Mouse (Mus musculus): ENCODE measurements around the gene Zbtb48. TPM values are rescaled to one million over a fixed set of nuclear protein-coding genes. Genes with fewer than 3 reads are reported as not detected.

Gene Zbtb48
- polyA plus RNA-seq, 1 experiment from 2014 or later: 14.5 TPM

DNA sequence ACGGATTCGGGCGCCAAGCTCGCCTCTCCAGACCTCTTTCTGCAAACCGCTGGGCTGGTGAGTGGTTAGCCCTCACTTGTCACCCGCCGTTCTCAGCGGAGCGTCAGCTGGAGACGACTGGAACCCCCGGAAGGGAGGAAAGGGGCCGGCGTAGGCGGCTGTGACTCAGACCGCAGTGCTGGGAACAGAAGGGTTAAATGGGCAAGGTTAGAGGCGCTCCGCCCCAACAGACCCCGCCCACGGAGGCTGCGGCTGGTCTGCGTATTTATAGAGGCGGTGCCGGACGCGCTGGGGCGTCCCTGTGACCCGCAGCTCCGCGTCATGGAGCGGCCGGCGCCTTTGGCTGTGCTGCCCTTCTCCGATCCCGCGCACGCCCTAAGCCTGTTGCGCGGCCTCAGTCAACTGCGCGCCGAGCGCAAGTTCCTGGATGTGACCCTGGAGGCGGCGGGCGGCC lies 18.8 kb downstream of the Zbtb48 start, which contains the start of gene Klhl21:
TSS of gene Klhl21 (plus strand) at position 182 of the 454 bp plus-strand sequence.
- peak within 1 kb of the TSS; percentile 93 for H3K27ac ChIP-seq (ENCODE audit: low read length)
- H3K4me3 ChIP-seq (ENCODE audit: low read length): peak within 1 kb of the TSS; percentile 80
- under 1% methylated on average over 45 of the region's 45 CpGs for WGBS
- peak; percentile 87 for ATAC-seq (replicated peaks; ENCODE audit: extremely low read depth, insufficient read depth, low FRiP score)
- H3K27me3 ChIP-seq (ENCODE audit: control insufficient read depth, insufficient read depth, low read length): no peaks in the 10 kb centered on the region
- peaks cover 37% of the 10 kb centered on the region for H3K4me1 ChIP-seq (ENCODE audit: control insufficient read depth, insufficient read depth, low read length)
- H3K4me2 ChIP-seq (ENCODE audit: low read depth, low read length): peak within 1 kb of the TSS; percentile 96
- peak within 1 kb of the TSS; percentile 88 for H3K9ac ChIP-seq (ENCODE audit: low read length)
- no peaks in the 10 kb centered on the region for H3K36me3 ChIP-seq (ENCODE audit: control insufficient read depth, insufficient read depth)
- no peaks in the 10 kb centered on the region for H3K9me3 ChIP-seq (replicated peaks; ENCODE audit: control insufficient read depth, low read length)

DNA sequence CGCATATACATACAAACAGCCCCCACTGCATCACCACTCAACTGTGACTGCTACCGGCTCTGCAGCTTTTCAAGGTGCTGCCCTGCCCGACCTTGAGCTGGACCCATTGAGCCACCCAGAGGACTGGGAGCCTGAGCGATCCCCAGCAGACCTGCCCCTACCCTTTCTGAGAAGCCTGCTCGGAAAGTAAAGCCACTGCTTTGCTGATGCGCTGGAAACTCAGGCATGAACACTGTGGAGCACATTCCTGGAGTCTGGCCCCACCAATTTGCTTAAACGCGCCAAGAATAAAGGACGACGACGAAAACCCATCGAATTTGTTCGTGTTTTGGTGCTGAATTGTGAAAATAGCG lies 19.3 kb downstream of the Zbtb48 start:
- H3K9ac ChIP-seq (ENCODE audit: low read length): peak overlapping the region; percentile 88
- no peaks in the 10 kb centered on the region for H3K36me3 ChIP-seq (ENCODE audit: control insufficient read depth, insufficient read depth)
- peak overlapping the region; percentile 80 for H3K4me3 ChIP-seq (ENCODE audit: low read length)
- H3K9me3 ChIP-seq (replicated peaks; ENCODE audit: control insufficient read depth, low read length): no peaks in the 10 kb centered on the region
- under 1% methylated on average over 14 of the region's 14 CpGs for WGBS
- no peak for ATAC-seq (replicated peaks; ENCODE audit: extremely low read depth, insufficient read depth, low FRiP score)
- H3K27me3 ChIP-seq (ENCODE audit: control insufficient read depth, insufficient read depth, low read length): no peaks in the 10 kb centered on the region
- peak overlapping the region; percentile 96 for H3K4me2 ChIP-seq (ENCODE audit: low read depth, low read length)
- peak overlapping the region; percentile 93 for H3K27ac ChIP-seq (ENCODE audit: low read length)
- H3K4me1 ChIP-seq (ENCODE audit: control insufficient read depth, insufficient read depth, low read length): peaks cover 33% of the 10 kb centered on the region

- peak overlapping the region; percentile 80 for H3K4me3 ChIP-seq (ENCODE audit: low read length)
- H3K4me1 ChIP-seq (ENCODE audit: control insufficient read depth, insufficient read depth, low read length): peaks cover 29% of the 10 kb centered on the region
- no peaks in the 10 kb centered on the region for H3K27me3 ChIP-seq (ENCODE audit: control insufficient read depth, insufficient read depth, low read length)
- no peak; the same call in 1 of the 2 replicates for ATAC-seq (replicated peaks; ENCODE audit: extremely low read depth, insufficient read depth, low FRiP score)
- 9% methylated on average over 8 of the region's 8 CpGs for WGBS
- no peaks in the 10 kb centered on the region for H3K9me3 ChIP-seq (replicated peaks; ENCODE audit: control insufficient read depth, low read length)
- H3K4me2 ChIP-seq (ENCODE audit: low read depth, low read length): peak overlapping the region; percentile 96
- no peaks in the 10 kb centered on the region for H3K36me3 ChIP-seq (ENCODE audit: control insufficient read depth, insufficient read depth)
- peak overlapping the region; percentile 93 for H3K27ac ChIP-seq (ENCODE audit: low read length)
- peak overlapping the region; percentile 88 for H3K9ac ChIP-seq (ENCODE audit: low read length)
Measured at GRCm38 (mm10) chr4:152007481-152008147, 19.9 kb downstream of the Zbtb48 start.

- ATAC-seq (replicated peaks; ENCODE audit: extremely low read depth, insufficient read depth, low FRiP score): no peak
- Histone ChIP-seq H3K27ac (ENCODE audit: low read length) (peak overlapping the region; percentile 93), H3K4me3 (ENCODE audit: low read length) (no peak overlapping the region), H3K4me1 (ENCODE audit: control insufficient read depth, insufficient read depth, low read length) (peaks cover 22% of the 10 kb centered on the region), H3K9me3 (replicated peaks; ENCODE audit: control insufficient read depth, low read length) (no peaks in the 10 kb centered on the region), H3K36me3 (ENCODE audit: control insufficient read depth, insufficient read depth) (no peaks in the 10 kb centered on the region), H3K27me3 (ENCODE audit: control insufficient read depth, insufficient read depth, low read length) (no peaks in the 10 kb centered on the region), H3K9ac (ENCODE audit: low read length) (peak overlapping the region; percentile 26), H3K4me2 (ENCODE audit: low read depth, low read length) (no peak overlapping the region)
- 49% methylated on average over 3 of the region's 3 CpGs for WGBS
Measured at GRCm38 (mm10) chr4:152006812-152007211, 20.7 kb downstream of the Zbtb48 start.

GRCm38 (mm10) chr4:152006137-152006536 lies 21.3 kb downstream of the Zbtb48 start:
- Histone ChIP-seq H3K9me3 (replicated peaks; ENCODE audit: control insufficient read depth, low read length) (no peaks in the 10 kb centered on the region), H3K4me2 (ENCODE audit: low read depth, low read length) (no peak overlapping the region), H3K27ac (ENCODE audit: low read length) (no peak overlapping the region), H3K4me1 (ENCODE audit: control insufficient read depth, insufficient read depth, low read length) (peaks cover 15% of the 10 kb centered on the region), H3K36me3 (ENCODE audit: control insufficient read depth, insufficient read depth) (no peaks in the 10 kb centered on the region), H3K9ac (ENCODE audit: low read length) (no peak overlapping the region), H3K27me3 (ENCODE audit: control insufficient read depth, insufficient read depth, low read length) (no peaks in the 10 kb centered on the region), H3K4me3 (ENCODE audit: low read length) (no peak overlapping the region)
- 72% methylated on average over 6 of the region's 6 CpGs for WGBS
- ATAC-seq (replicated peaks; ENCODE audit: extremely low read depth, insufficient read depth, low FRiP score): no peak

- Histone ChIP-seq H3K36me3 (ENCODE audit: control insufficient read depth, insufficient read depth) (no peaks in the 10 kb centered on the region), H3K9ac (ENCODE audit: low read length) (no peak overlapping the region), H3K27me3 (ENCODE audit: control insufficient read depth, insufficient read depth, low read length) (no peaks in the 10 kb centered on the region), H3K4me2 (ENCODE audit: low read depth, low read length) (no peak overlapping the region), H3K9me3 (replicated peaks; ENCODE audit: control insufficient read depth, low read length) (no peaks in the 10 kb centered on the region), H3K4me3 (ENCODE audit: low read length) (no peak overlapping the region), H3K4me1 (ENCODE audit: control insufficient read depth, insufficient read depth, low read length) (peaks cover 7% of the 10 kb centered on the region), H3K27ac (ENCODE audit: low read length) (no peak overlapping the region)
- no peak for ATAC-seq (replicated peaks; ENCODE audit: extremely low read depth, insufficient read depth, low FRiP score)
- 86% methylated on average over 3 of the region's 3 CpGs for WGBS
Measured at GRCm38 (mm10) chr4:152002063-152002462, 25.4 kb downstream of the Zbtb48 start.

DNA sequence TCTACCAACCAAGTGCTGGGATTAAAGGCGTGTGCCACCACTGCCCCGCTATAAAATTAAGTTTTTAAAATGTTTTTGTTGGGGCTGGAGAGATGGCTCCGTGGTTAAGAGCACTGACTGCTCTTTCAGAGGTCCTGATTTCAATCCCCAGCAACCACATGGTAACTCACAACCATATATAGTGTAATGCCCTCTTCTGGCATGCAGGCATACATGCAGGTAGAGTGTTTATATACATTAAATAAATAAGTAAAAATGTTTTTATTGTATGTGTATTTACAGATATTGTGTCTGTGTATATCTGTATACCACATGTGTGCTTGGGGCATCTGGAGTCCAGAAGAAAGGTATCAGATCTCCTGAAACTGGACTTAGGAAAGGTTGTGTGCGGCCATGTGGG lies 26.1 kb downstream of the Zbtb48 start:
- no peak overlapping the region for H3K4me3 ChIP-seq (ENCODE audit: low read length)
- H3K27ac ChIP-seq (ENCODE audit: low read length): no peak overlapping the region
- 66% methylated on average over 4 of the region's 4 CpGs for whole genome bisulfite sequencing

DNA sequence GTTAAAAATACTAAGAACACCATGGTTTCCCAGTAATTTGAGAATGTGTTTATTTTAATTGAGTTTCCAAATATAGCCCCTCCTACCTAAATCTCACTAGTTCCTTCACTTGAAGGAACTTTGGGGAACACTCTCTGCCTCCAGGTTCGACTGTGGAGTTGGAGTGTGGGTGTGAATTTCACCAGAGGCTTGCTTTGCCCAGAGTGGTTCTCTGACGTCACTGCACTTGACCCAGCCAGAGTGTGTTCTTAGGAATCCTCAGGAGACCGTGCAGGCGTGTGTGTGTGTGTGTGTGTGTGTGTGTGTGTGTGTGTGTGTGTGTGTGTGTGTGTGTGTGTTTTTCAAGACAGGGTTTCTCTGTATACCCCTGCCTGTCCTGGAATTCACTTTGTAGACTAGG lies 26.6 kb downstream of the Zbtb48 start:
- Histone ChIP-seq H3K4me3 (ENCODE audit: low read length) (no peak overlapping the region), H3K9me3 (replicated peaks; ENCODE audit: control insufficient read depth, low read length) (no peaks in the 10 kb centered on the region), H3K4me1 (ENCODE audit: control insufficient read depth, insufficient read depth, low read length) (peaks cover 7% of the 10 kb centered on the region), H3K27me3 (ENCODE audit: control insufficient read depth, insufficient read depth, low read length) (no peaks in the 10 kb centered on the region), H3K4me2 (ENCODE audit: low read depth, low read length) (no peak overlapping the region), H3K9ac (ENCODE audit: low read length) (no peak overlapping the region), H3K27ac (ENCODE audit: low read length) (no peak overlapping the region), H3K36me3 (ENCODE audit: control insufficient read depth, insufficient read depth) (no peaks in the 10 kb centered on the region)
- WGBS: 32% methylated on average over 4 of the region's 4 CpGs
- ATAC-seq (replicated peaks; ENCODE audit: extremely low read depth, insufficient read depth, low FRiP score): no peak

More for the DNA sequence above, 26.1 kb downstream of the Zbtb48 start:
- Histone ChIP-seq H3K9ac (ENCODE audit: low read length) (no peak overlapping the region), H3K27me3 (ENCODE audit: control insufficient read depth, insufficient read depth, low read length) (no peaks in the 10 kb centered on the region), H3K36me3 (ENCODE audit: control insufficient read depth, insufficient read depth) (no peaks in the 10 kb centered on the region), H3K4me1 (ENCODE audit: control insufficient read depth, insufficient read depth, low read length) (peaks cover 7% of the 10 kb centered on the region), H3K9me3 (replicated peaks; ENCODE audit: control insufficient read depth, low read length) (no peaks in the 10 kb centered on the region), H3K4me2 (ENCODE audit: low read depth, low read length) (no peak overlapping the region)
- no peak for ATAC-seq (replicated peaks; ENCODE audit: extremely low read depth, insufficient read depth, low FRiP score)

- no peak overlapping the region for H3K4me2 ChIP-seq (ENCODE audit: low read depth, low read length)
- 51% methylated on average over 3 of the region's 3 CpGs for WGBS
- no peaks in the 10 kb centered on the region for H3K36me3 ChIP-seq (ENCODE audit: control insufficient read depth, insufficient read depth)
- no peak for ATAC-seq (replicated peaks; ENCODE audit: extremely low read depth, insufficient read depth, low FRiP score)
- no peak overlapping the region for H3K9ac ChIP-seq (ENCODE audit: low read length)
- no peaks in the 10 kb centered on the region for H3K9me3 ChIP-seq (replicated peaks; ENCODE audit: control insufficient read depth, low read length)
- H3K4me3 ChIP-seq (ENCODE audit: low read length): no peak overlapping the region
- H3K27ac ChIP-seq (ENCODE audit: low read length): no peak overlapping the region
- H3K27me3 ChIP-seq (ENCODE audit: control insufficient read depth, insufficient read depth, low read length): no peaks in the 10 kb centered on the region
- H3K4me1 ChIP-seq (ENCODE audit: control insufficient read depth, insufficient read depth, low read length): peaks cover 7% of the 10 kb centered on the region
Measured at GRCm38 (mm10) chr4:151999481-151999880, 28.0 kb downstream of the Zbtb48 start.
